Mouse (Mus musculus) erythroblast, embryonic 14.5 days (primary cell): Measurements from ENCODE around the gene Tchhl1.

Source experiments
- GATA1 ChIP-seq: IDR thresholded peaks from 2 replicates; pipeline ENCODE4 v1.6.1; 2012; ENCODE audit warnings: low read length, inconsistent platforms, mixed read lengths
- TAL1 ChIP-seq: IDR thresholded peaks from 3 replicates; pipeline ENCODE4 v1.6.1; 2012; ENCODE audit warnings: low read length, inconsistent platforms, mixed read lengths

DNA sequence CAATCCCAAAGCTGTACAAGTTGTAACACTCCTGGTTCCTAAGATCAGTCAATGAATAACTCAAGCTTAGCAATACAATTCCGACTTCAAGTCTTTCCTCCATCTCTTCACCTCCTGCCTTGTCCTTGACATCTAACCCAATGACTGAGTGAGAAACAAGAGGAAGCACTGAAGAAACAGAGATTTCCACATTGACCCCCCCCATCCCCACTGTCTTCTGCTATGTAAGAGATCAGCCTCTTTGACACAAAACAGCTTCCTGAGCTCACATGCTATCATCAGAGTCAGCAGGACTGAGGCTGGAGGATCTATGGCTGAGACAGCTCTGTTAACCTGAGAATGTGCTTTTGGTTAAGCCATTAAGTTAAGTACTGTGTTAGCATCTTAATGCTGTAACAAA lies 42.5 kb downstream of the Tchhl1 start:
- TF ChIP-seq GATA1 (no peak), TAL1 (no peak)
